Mouse (Mus musculus): ENCODE measurements around the gene Adcy5. TPM values are rescaled to one million over a fixed set of nuclear protein-coding genes. Genes with fewer than 3 reads are reported as not detected.

The Adcy5 gene
- total and polyA plus RNA-seq, 2 experiments = 0.46 to 1.6 TPM

DNA sequence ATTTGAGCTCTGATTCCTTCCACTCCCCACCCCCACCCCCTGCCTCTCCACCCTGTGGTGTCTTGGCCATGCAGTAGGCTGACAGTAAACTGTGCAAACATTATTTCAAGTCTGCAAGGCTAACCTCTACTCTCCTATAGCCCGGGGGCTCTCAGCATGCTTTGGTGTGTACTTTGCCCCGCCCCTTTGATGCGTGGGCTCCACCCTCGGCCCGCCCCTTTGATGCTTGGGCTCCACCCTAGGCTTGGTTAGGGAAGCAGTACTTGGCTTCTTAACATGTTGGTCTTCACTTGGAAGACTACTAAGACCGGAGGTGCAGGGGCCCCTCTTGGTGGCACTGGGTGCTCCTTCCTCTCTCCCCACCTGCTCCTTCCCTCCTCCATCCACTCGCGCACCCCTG lies 4.9 kb downstream of the Adcy5 start:
- H3K36me3 ChIP-seq (ENCODE audit: control insufficient read depth, insufficient read depth, low read length) = no peaks in the 10 kb centered on the region
- H3K9ac ChIP-seq (ENCODE audit: low read depth, low read length) = no peak overlapping the region
- H3K4me1 ChIP-seq (ENCODE audit: control insufficient read depth, insufficient read depth, low read length) = peaks cover 4% of the 10 kb centered on the region; the same call in 1 of the 2 replicates
- H3K27ac ChIP-seq (replicated peaks; ENCODE audit: insufficient read depth, low read depth, low read length) = no peak overlapping the region
- H3K4me3 ChIP-seq (ENCODE audit: insufficient read depth, low read depth, low read length) = no peak overlapping the region
- 48% methylated on average over 8 of the region's 8 CpGs for WGBS
- H3K79me2 ChIP-seq (ENCODE audit: control insufficient read depth, insufficient read depth, low read length) = no peaks in the 10 kb centered on the region
- TF ChIP-seq CTCF (IDR thresholded peaks at IDR 0.05; ENCODE audit: low read depth, low read length) = no peak
- TF ChIP-seq POLR2A (IDR thresholded peaks at IDR 0.05; ENCODE audit: extremely low read depth, insufficient read depth, low read length) = no peak
- DNase-seq (ENCODE audit: extremely low read depth, low read depth, low spot score) = no peak
- peaks cover 25% of the 10 kb centered on the region for H3K27me3 ChIP-seq (ENCODE audit: control insufficient read depth, insufficient read depth, low read length)

DNA sequence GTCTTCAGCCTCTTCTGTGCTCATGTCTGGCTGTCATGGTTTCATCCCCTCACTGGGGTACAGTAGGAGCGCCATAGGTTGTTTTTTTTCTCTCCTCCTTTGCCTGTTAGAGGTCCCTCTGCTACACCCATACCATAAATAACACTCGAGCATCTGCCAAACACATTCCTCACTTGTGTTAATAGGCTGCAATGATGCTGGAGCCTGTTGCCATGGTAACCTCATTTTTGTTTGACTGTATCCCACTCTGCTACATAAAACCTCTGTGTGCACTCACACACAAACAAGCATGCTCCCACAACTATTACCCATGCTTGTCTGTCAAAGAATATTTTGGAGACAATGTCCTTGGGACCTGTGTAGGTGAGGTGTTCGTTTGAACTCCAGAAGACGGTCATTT lies 5.3 kb downstream of the Adcy5 start:
- TF ChIP-seq CTCF (IDR thresholded peaks at IDR 0.05; ENCODE audit: low read depth, low read length) (no peak), POLR2A (IDR thresholded peaks at IDR 0.05; ENCODE audit: extremely low read depth, insufficient read depth, low read length) (no peak)
- Histone ChIP-seq H3K36me3 (ENCODE audit: control insufficient read depth, insufficient read depth, low read length) (no peaks in the 10 kb centered on the region), H3K27ac (replicated peaks; ENCODE audit: insufficient read depth, low read depth, low read length) (no peak overlapping the region), H3K4me3 (ENCODE audit: insufficient read depth, low read depth, low read length) (no peak overlapping the region), H3K9ac (ENCODE audit: low read depth, low read length) (no peak overlapping the region), H3K79me2 (ENCODE audit: control insufficient read depth, insufficient read depth, low read length) (no peaks in the 10 kb centered on the region), H3K4me1 (ENCODE audit: control insufficient read depth, insufficient read depth, low read length) (peaks cover 4% of the 10 kb centered on the region; the same call in 1 of the 2 replicates), H3K27me3 (ENCODE audit: control insufficient read depth, insufficient read depth, low read length) (peaks cover 21% of the 10 kb centered on the region)
- no peak for DNase-seq (ENCODE audit: extremely low read depth, low read depth, low spot score)
- 69% methylated on average over 4 of the region's 4 CpGs for WGBS

DNA sequence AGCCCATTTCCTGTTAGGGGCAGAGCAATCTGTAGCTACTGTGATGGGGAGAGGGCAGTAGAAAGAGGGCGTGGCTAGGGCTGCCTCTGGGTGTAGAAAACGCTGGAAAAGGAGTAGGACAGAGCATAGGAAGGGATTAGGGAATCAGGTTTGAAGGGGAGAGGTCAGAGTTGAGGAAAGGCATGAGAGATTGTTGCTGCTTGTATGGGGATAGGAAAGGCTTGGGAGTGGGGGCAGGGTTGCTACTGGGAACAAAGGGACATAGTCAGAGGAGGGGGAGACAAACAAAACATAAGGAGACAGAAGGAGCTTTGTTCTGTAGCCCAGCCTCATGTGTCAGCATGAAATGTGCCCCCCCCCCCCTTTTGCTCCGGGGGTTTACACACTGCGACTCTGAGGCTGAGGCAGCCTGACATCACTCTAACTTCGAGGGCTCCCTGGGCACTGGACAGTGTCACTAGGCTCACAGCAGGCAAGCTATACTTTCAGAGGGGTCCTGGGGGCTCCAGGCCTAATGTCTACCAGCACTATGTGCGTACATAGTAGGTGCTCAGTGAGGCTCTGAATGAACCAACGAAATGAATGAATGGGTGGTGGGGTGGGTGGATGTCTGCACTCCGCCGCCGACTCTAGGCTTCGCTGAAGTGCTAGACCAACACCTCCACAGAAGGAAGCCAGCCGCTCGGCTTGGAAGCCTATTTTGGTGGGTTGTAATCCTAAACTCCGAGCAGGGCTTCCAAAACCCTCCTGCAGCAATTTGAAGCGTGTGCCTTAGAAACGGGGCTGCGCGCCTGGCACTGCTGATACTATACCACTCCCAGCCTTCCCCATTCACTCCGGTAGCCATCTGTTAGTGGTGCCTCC lies 9.9 kb downstream of the Adcy5 start:
- no peak for TF ChIP-seq CTCF (IDR thresholded peaks at IDR 0.05; ENCODE audit: low read depth, low read length)
- TF ChIP-seq POLR2A (IDR thresholded peaks at IDR 0.05; ENCODE audit: extremely low read depth, insufficient read depth, low read length) = no peak
- peaks cover 3% of the 10 kb centered on the region; the same call in 1 of the 2 replicates for H3K27me3 ChIP-seq (ENCODE audit: control insufficient read depth, insufficient read depth, low read length)

DNA sequence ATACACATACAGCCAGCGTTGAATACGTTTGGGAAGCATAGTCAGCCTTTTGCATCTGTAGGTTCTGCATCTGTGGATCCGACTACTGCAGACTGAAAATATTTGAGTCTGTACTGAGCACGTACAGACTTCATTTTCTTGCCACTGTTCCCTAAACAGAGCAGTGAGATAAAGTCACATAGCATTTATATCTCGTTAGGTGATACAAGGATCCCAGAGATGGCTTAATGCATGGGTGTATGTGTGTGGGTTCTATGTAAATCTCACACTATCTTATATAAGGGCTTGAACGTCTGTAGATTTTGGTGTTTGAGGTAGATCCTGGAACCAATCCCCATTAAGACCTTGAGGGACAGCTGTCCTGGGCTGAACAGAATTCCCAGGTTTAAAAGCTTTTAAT lies 10.7 kb downstream of the Adcy5 start:
- Histone ChIP-seq H3K36me3 (ENCODE audit: control insufficient read depth, insufficient read depth, low read length) (no peaks in the 10 kb centered on the region), H3K27me3 (ENCODE audit: control insufficient read depth, insufficient read depth, low read length) (peaks cover 3% of the 10 kb centered on the region; the same call in 1 of the 2 replicates), H3K9ac (ENCODE audit: low read depth, low read length) (no peak overlapping the region), H3K4me1 (ENCODE audit: control insufficient read depth, insufficient read depth, low read length) (no peaks in the 10 kb centered on the region), H3K27ac (replicated peaks; ENCODE audit: insufficient read depth, low read depth, low read length) (no peak overlapping the region), H3K4me3 (ENCODE audit: insufficient read depth, low read depth, low read length) (no peak overlapping the region), H3K79me2 (ENCODE audit: control insufficient read depth, insufficient read depth, low read length) (no peaks in the 10 kb centered on the region)
- WGBS = 79% methylated on average over 6 of the region's 6 CpGs
- TF ChIP-seq POLR2A (IDR thresholded peaks at IDR 0.05; ENCODE audit: extremely low read depth, insufficient read depth, low read length) = no peak
- TF ChIP-seq CTCF (IDR thresholded peaks at IDR 0.05; ENCODE audit: low read depth, low read length) = no peak
- DNase-seq (ENCODE audit: extremely low read depth, low read depth, low spot score) = no peak

More for the DNA sequence above, 9.9 kb downstream of the Adcy5 start:
- Histone ChIP-seq H3K4me1 (ENCODE audit: control insufficient read depth, insufficient read depth, low read length) (no peaks in the 10 kb centered on the region), H3K4me3 (ENCODE audit: insufficient read depth, low read depth, low read length) (no peak overlapping the region), H3K9ac (ENCODE audit: low read depth, low read length) (no peak overlapping the region), H3K27ac (replicated peaks; ENCODE audit: insufficient read depth, low read depth, low read length) (no peak overlapping the region), H3K36me3 (ENCODE audit: control insufficient read depth, insufficient read depth, low read length) (no peaks in the 10 kb centered on the region), H3K79me2 (ENCODE audit: control insufficient read depth, insufficient read depth, low read length) (no peaks in the 10 kb centered on the region)
- WGBS = 54% methylated on average over 19 of the region's 19 CpGs
- DNase-seq (ENCODE audit: extremely low read depth, low read depth, low spot score) = no peak

DNA sequence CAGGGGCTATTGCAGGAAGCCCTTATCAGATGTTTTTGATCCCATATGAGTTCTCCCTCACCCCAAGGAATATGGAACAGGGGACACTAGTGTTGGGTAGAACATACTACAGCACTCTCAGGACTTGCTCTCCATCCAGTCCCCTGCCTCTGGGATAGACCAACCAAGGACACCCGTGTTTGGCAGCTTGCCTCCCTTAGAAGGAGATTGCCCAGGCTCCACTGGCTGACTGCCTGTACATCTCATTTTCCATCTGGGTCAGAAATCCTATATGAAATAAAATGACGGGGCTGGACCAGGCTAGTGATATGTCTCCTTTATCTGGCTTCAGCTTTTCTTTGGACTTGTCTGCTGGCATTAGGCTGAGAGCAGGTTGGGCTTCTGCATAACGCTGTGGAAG lies 11.1 kb downstream of the Adcy5 start:
- 66% methylated on average over 3 of the region's 3 CpGs for WGBS
- H3K4me1 ChIP-seq (ENCODE audit: control insufficient read depth, insufficient read depth, low read length) = no peaks in the 10 kb centered on the region
- H3K27me3 ChIP-seq (ENCODE audit: control insufficient read depth, insufficient read depth, low read length) = no peaks in the 10 kb centered on the region; the same call in 1 of the 2 replicates
- no peak overlapping the region for H3K27ac ChIP-seq (replicated peaks; ENCODE audit: insufficient read depth, low read depth, low read length)
- no peak overlapping the region for H3K4me3 ChIP-seq (ENCODE audit: insufficient read depth, low read depth, low read length)
- DNase-seq (ENCODE audit: extremely low read depth, low read depth, low spot score) = no peak
- no peaks in the 10 kb centered on the region for H3K79me2 ChIP-seq (ENCODE audit: control insufficient read depth, insufficient read depth, low read length)
- no peak overlapping the region for H3K9ac ChIP-seq (ENCODE audit: low read depth, low read length)
- TF ChIP-seq CTCF (IDR thresholded peaks at IDR 0.05; ENCODE audit: low read depth, low read length) (no peak), POLR2A (IDR thresholded peaks at IDR 0.05; ENCODE audit: extremely low read depth, insufficient read depth, low read length) (no peak)
- H3K36me3 ChIP-seq (ENCODE audit: control insufficient read depth, insufficient read depth, low read length) = no peaks in the 10 kb centered on the region

DNA sequence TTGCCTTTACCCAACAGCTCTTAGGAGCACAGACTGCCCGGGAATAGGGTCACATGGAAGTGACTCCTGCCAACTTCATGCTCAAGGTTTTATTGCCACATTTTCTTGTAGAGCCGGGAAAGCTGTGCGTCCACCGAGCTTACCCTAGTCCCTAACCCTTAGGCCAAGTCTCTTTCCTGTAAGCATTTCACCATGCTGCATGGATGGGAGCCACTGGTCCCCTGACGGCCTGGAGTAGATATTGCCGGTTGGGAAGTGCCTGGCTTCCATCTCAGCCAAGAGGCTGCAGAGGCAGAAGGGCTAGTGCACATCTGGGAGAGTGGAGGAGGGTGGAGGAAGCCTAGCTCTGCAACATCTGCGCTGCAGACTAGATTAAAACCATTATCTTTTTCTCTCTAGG lies 14.8 kb downstream of the Adcy5 start:
- Histone ChIP-seq H3K79me2 (ENCODE audit: control insufficient read depth, insufficient read depth, low read length) (no peaks in the 10 kb centered on the region), H3K9ac (ENCODE audit: low read depth, low read length) (no peak overlapping the region), H3K27me3 (ENCODE audit: control insufficient read depth, insufficient read depth, low read length) (no peaks in the 10 kb centered on the region), H3K4me1 (ENCODE audit: control insufficient read depth, insufficient read depth, low read length) (no peaks in the 10 kb centered on the region), H3K36me3 (ENCODE audit: control insufficient read depth, insufficient read depth, low read length) (no peaks in the 10 kb centered on the region), H3K4me3 (ENCODE audit: insufficient read depth, low read depth, low read length) (no peak overlapping the region), H3K27ac (replicated peaks; ENCODE audit: insufficient read depth, low read depth, low read length) (no peak overlapping the region)
- 53% methylated on average over 7 of the region's 7 CpGs for WGBS
- TF ChIP-seq CTCF (IDR thresholded peaks at IDR 0.05; ENCODE audit: low read depth, low read length) (no peak), POLR2A (IDR thresholded peaks at IDR 0.05; ENCODE audit: extremely low read depth, insufficient read depth, low read length) (no peak)
- DNase-seq (ENCODE audit: extremely low read depth, low read depth, low spot score) = no peak

Measured in liver, adult 2 months (tissue).